ENCODE assay signal across 10 mouse cellular contexts in genomic region chr8:41713634-41714330, GRCm38 (mm10).
DNase-seq lines count a peak whose midpoint lies in the region; ATAC-seq lines count a peak whose summit lies in the region.
"Had no signal": no experiment of that assay in that cellular context is flagged by ENCODE, and none has a peak within 500 bp of the region (broad histone marks: within the 10 kb centered on the region; RNA-seq: fewer than 3 reads in every experiment).

No protein-coding gene starts in this region.

- H3K9ac ChIP-seq in heart, embryonic 16.5 days (ENCODE audit: low read length) = no peak overlapping the region
- no peak overlapping the region for H3K9ac ChIP-seq in forebrain, embryonic 11.5 days (ENCODE audit: low read length)
- H3K9ac ChIP-seq in neural tube, embryonic 13.5 days = no peak overlapping the region

- DNase-seq in heart, adult 18-20 months = no peak
- DNase-seq in forebrain, embryonic 11.5 days (ENCODE audit: low spot score) = no peak
- peak; percentile 17 for DNase-seq in layer of hippocampus, adult 9-10 months (ENCODE audit: low spot score)
- no peak for DNase-seq in adrenal gland, postnatal 14 days
- DNase-seq in adipocyte (ENCODE audit: low spot score) (no peak), MN1 (ENCODE audit: low spot score) (no peak)

- no peak overlapping the region for H3K4me3 ChIP-seq in heart, embryonic 16.5 days (ENCODE audit: low read length)
- H3K4me3 ChIP-seq in forebrain, embryonic 11.5 days (ENCODE audit: low read depth, low read length) = no peak overlapping the region
- H3K4me3 ChIP-seq in neural tube, embryonic 13.5 days = no peak overlapping the region

- 20% methylated on average over 4 of the region's 4 CpGs for WGBS in heart, embryonic 16.5 days
- WGBS in forebrain, embryonic 11.5 days = 37% methylated on average over 4 of the region's 4 CpGs
- WGBS in neural tube, embryonic 13.5 days = 47% methylated on average over 4 of the region's 4 CpGs

- H3K36me3 ChIP-seq in heart, embryonic 16.5 days (ENCODE audit: control insufficient read depth, insufficient read depth) = no peaks in the 10 kb centered on the region
- H3K36me3 ChIP-seq in forebrain, embryonic 11.5 days (ENCODE audit: control insufficient read depth, insufficient read depth, low read length) = no peaks in the 10 kb centered on the region
- H3K36me3 ChIP-seq in neural tube, embryonic 13.5 days = no peaks in the 10 kb centered on the region

- H3K9me3 ChIP-seq in heart, embryonic 16.5 days (replicated peaks; ENCODE audit: control insufficient read depth, low read length) = no peaks in the 10 kb centered on the region
- no peaks in the 10 kb centered on the region for H3K9me3 ChIP-seq in forebrain, embryonic 11.5 days (ENCODE audit: control insufficient read depth, low read length)
- H3K9me3 ChIP-seq in neural tube, embryonic 13.5 days = no peaks in the 10 kb centered on the region

- H3K4me2 ChIP-seq in heart, embryonic 16.5 days (ENCODE audit: low read depth, low read length) = no peak overlapping the region
- no peak overlapping the region for H3K4me2 ChIP-seq in forebrain, embryonic 11.5 days (ENCODE audit: low read depth, low read length, severe bottlenecking)
- H3K4me2 ChIP-seq in neural tube, embryonic 13.5 days = no peak overlapping the region

- no peaks in the 10 kb centered on the region for H3K27me3 ChIP-seq in heart, embryonic 16.5 days (ENCODE audit: control insufficient read depth, insufficient read depth, low read length)
- no peaks in the 10 kb centered on the region for H3K27me3 ChIP-seq in forebrain, embryonic 11.5 days (ENCODE audit: control insufficient read depth, insufficient read depth, low read length)
- no peaks in the 10 kb centered on the region for H3K27me3 ChIP-seq in neural tube, embryonic 13.5 days
- H3K27me3 ChIP-seq: CH12.LX had no signal

- peaks cover 7% of the 10 kb centered on the region for H3K4me1 ChIP-seq in heart, embryonic 16.5 days (ENCODE audit: control insufficient read depth, insufficient read depth, low read length)
- no peaks in the 10 kb centered on the region for H3K4me1 ChIP-seq in forebrain, embryonic 11.5 days (replicated peaks; ENCODE audit: control insufficient read depth, insufficient read depth, low read length)
- H3K4me1 ChIP-seq in neural tube, embryonic 13.5 days (replicated peaks) = no peaks in the 10 kb centered on the region

- peak; percentile 86 for ATAC-seq in heart, embryonic 16.5 days (replicated peaks; ENCODE audit: extremely low read depth, insufficient read depth, low FRiP score)
- peak; percentile 89 for ATAC-seq in forebrain, embryonic 11.5 days (replicated peaks; ENCODE audit: low FRiP score)
- peak; percentile 59 for ATAC-seq in neural tube, embryonic 13.5 days (ENCODE audit: low read depth)

- peak overlapping the region; percentile 45 for H3K27ac ChIP-seq in heart, embryonic 16.5 days (ENCODE audit: low read length)
- H3K27ac ChIP-seq in forebrain, embryonic 11.5 days (ENCODE audit: low read depth, low read length) = no peak overlapping the region
- no peak overlapping the region for H3K27ac ChIP-seq in neural tube, embryonic 13.5 days (replicated peaks)
- H3K27ac ChIP-seq: macrophage had no signal
